Mouse (Mus musculus) cerebellum, adult 2 months (tissue): ENCODE results near the gene Txnip.

Source experiments
- CTCF ChIP-seq: fragments of 200-500 bp; IDR thresholded peaks from 2 replicates; pipeline ENCODE4 v1.5.1; 2011; ENCODE audit warnings: low read depth, mild to moderate bottlenecking, control low read depth, low read length, moderate library complexity, borderline replicate concordance; ENCODE audit not compliant: insufficient read depth
- POLR2A ChIP-seq: fragments of 200-500 bp; IDR thresholded peaks from 2 replicates; pipeline ENCODE4 v1.6.1; 2011; ENCODE audit warnings: low read length, control low read depth, borderline replicate concordance; ENCODE audit not compliant: insufficient read depth

DNA sequence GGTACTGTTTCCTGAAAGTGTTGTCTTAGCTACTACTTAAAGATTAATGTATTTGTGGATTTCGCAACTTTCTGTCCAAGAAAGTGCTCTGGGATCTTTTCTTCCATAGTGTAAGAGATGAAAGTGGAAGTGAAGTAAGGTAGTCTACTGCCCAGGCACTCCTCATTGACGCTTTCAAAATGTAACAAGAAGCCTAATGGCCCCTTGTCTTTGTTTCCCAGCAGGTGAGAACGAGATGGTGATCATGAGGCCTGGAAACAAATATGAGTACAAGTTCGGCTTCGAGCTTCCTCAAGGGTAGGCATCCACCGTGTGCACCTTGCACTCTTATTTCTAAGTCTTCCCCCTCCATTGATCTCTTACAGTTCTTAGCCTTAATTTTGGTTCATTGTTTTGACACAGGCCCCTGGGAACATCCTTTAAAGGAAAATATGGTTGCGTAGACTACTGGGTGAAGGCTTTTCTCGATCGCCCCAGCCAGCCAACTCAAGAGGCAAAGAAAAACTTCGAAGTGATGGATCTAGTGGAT lies 975 bp downstream of the Txnip start:
- TF ChIP-seq POLR2A = no peak
- no peak for TF ChIP-seq CTCF
